Comparison of ENCODE assay signal across 12 mouse cellular contexts in the genomic region with DNA sequence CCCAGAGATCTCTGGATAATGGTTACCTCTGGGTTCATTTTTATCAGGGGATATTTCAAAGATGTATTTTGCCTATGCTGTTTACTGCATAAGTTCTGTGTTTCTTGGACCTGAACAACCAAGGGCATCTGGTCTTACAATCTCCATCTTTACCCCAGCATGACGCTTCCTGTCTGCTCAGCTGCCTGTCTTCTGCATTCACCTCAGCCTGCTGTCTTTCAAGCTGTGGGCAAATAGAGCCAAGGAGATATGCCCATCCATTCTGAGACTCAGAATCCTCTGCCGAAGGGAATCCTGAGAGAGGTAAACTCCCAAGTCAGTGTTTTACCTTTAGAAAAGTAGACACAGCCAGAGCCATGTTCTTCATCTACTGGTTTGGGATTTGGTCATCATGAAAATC.
"Had no signal": no experiment of that assay in that cellular context is flagged by ENCODE, and none has a peak within 500 bp of the region (broad histone marks: within the 10 kb centered on the region; RNA-seq: fewer than 3 reads in every experiment).

No protein-coding gene starts in this region.

- DNase-seq: retina, postnatal 1 day; right cerebral cortex, adult 18-20 months; right cerebral cortex, postnatal 14 days; right cerebral cortex, postnatal 25 days; right cerebral cortex, postnatal 4 days; spleen, adult 18-20 months; thymus, adult 18-20 months; thymus, adult 2 months; thymus, postnatal 14 days; thymus, postnatal 25 days; thymus, postnatal 36 days; thymus, postnatal 4 days had no signal
